Mouse (Mus musculus) erythroblast, embryonic 14.5 days (primary cell): ENCODE measurements around the gene Bcas3. TPM values are rescaled to one million over a fixed set of nuclear protein-coding genes. Genes with fewer than 3 reads are reported as not detected.
"Not testable (repeated sequence)": the region's sequence is repeated elsewhere in the genome, so short reads cannot be mapped to it uniquely, and the experiment has no call there.

ENCODE experiments used
- H3K27me3 ChIP-seq: 2 replicates; pipeline ENCODE4 v1.6.1; 2012; ENCODE audit warnings: inconsistent platforms; ENCODE audit not compliant: control insufficient read depth
- H3K36me3 ChIP-seq: 2 replicates; pipeline ENCODE4 v1.6.1; 2012; ENCODE audit warnings: mild to moderate bottlenecking, inconsistent platforms; ENCODE audit not compliant: control insufficient read depth
- H3K4me1 ChIP-seq: 2 replicates; pipeline ENCODE4 v1.6.1; 2012; ENCODE audit warnings: inconsistent platforms; ENCODE audit not compliant: control insufficient read depth
- H3K4me3 ChIP-seq: replicated peaks from 2 replicates; pipeline ENCODE3; 2012; ENCODE audit warnings: moderate library complexity, mild to moderate bottlenecking, inconsistent platforms
- H3K9me3 ChIP-seq: 2 replicates; pipeline ENCODE4 v1.6.1; 2012; ENCODE audit warnings: low read length, inconsistent platforms, mixed read lengths; ENCODE audit not compliant: control insufficient read depth
- GATA1 ChIP-seq: IDR thresholded peaks from 2 replicates; pipeline ENCODE4 v1.6.1; 2012; ENCODE audit warnings: low read length, inconsistent platforms, mixed read lengths
- TAL1 ChIP-seq: IDR thresholded peaks from 3 replicates; pipeline ENCODE4 v1.6.1; 2012; ENCODE audit warnings: low read length, inconsistent platforms, mixed read lengths
- polyA plus RNA-seq: library from polyadenylated mRNA; stranded (reverse); fragments of >175 nt; gene quantifications from 2 replicates; pipeline ENCODE4 v1.2.3, GENCODE M21; 2012

Bcas3 gene
- polyA plus RNA-seq, 1 experiment: 25.9 TPM

DNA sequence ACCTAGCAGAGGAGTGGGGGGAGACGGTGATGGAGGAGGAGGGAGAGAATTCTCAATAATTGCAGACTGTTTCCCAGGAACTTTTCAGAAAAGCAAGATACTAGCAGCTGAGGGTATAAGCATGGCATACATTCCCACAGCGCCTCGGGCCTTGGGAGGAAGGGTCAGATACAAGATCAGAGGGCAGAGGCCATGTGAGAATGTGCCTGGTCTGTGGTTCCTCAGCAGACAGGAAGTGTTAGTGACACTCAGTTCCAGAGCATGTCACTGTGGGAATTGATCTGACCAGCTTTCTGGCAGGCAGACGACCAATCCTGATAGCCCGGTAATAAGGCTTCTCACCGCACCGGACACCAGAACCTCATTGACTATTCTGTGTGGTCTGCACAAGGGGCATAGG lies 357.2 kb downstream of the Bcas3 start:
- H3K36me3 ChIP-seq: no peaks in the 10 kb centered on the region
- no peaks in the 10 kb centered on the region; the same call in 1 of the 2 replicates for H3K4me1 ChIP-seq
- no peaks in the 10 kb centered on the region for H3K9me3 ChIP-seq
- TF ChIP-seq GATA1 (no peak), TAL1 (no peak)
- no peak overlapping the region for H3K4me3 ChIP-seq
- H3K27me3 ChIP-seq: no peaks in the 10 kb centered on the region; the same call in none of the 2 replicates

- H3K4me1 ChIP-seq: no peaks in the 10 kb centered on the region; the same call in 1 of the 2 replicates
- no peaks in the 10 kb centered on the region for H3K9me3 ChIP-seq
- no peak overlapping the region for H3K4me3 ChIP-seq
- no peaks in the 10 kb centered on the region for H3K36me3 ChIP-seq
- TF ChIP-seq GATA1 (no peak), TAL1 (no peak)
- no peaks in the 10 kb centered on the region; the same call in none of the 2 replicates for H3K27me3 ChIP-seq
These were observed 359.2 kb downstream of the Bcas3 start for GRCm38 (mm10) chr11:85712026-85712804.

GRCm38 (mm10) chr11:85712860-85713813 lies 360.2 kb downstream of the Bcas3 start:
- Histone ChIP-seq H3K4me1 (no peaks in the 10 kb centered on the region; the same call in 1 of the 2 replicates), H3K9me3 (no peaks in the 10 kb centered on the region), H3K36me3 (no peaks in the 10 kb centered on the region), H3K4me3 (no peak overlapping the region), H3K27me3 (no peaks in the 10 kb centered on the region; the same call in none of the 2 replicates)
- TF ChIP-seq TAL1 (no peak), GATA1 (no peak)

DNA sequence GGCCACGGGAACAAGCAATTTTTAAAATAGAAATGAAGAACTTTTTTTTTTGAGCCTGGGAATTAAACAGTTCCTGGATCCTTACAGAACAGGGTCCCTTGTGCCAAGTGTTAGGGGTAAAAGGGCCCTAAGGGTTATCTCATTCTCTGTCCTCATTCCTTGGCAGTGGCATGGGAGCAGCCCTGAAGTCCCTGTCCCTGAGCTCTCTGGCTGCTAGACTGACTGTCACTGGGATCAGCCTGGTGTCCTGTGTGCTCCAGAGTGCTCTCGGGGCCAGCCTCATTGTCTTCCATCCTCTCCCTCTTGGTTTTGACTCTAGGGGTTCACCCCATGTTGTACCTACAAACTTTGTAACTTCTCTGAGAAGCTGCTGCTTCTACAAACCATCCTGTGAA lies 360.8 kb downstream of the Bcas3 start:
- no peak for TF ChIP-seq TAL1
- no peak for TF ChIP-seq GATA1
- no peaks in the 10 kb centered on the region for H3K36me3 ChIP-seq
- no peaks in the 10 kb centered on the region; the same call in none of the 2 replicates for H3K27me3 ChIP-seq
- no peak overlapping the region for H3K4me3 ChIP-seq
- no peaks in the 10 kb centered on the region for H3K9me3 ChIP-seq
- no peaks in the 10 kb centered on the region; the same call in 1 of the 2 replicates for H3K4me1 ChIP-seq

DNA sequence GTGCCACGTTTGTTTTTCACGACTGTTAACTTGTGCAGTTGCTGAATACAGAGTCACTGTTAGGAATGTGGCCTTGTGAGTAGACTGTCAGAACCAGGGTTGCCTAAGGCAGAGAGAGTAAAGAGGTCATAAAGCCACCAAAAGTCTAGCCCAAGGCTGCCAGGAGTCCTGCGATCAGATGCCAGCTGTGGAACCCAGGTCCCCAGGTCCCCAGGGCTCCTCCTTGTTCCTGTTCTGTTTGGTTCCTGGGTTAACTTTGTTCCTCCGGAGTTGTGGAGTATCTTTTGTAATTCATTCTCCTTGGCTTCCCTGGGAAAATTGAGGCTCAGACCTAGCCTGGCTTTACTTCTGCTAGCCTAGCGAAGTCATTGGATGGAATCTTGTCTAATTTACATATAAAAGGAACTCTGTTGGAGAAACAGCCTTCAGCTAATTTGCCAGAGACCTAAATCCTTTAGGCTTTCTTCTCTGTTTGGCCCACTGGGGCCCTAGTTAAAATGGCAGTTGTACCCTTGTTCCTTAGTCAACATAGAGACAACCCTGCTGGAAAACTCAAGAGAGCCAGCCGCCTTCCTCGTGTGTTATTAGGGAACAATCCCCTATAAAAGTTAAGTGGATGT lies 361.5 kb downstream of the Bcas3 start:
- TF ChIP-seq GATA1 (no peak), TAL1 (no peak)

DNA sequence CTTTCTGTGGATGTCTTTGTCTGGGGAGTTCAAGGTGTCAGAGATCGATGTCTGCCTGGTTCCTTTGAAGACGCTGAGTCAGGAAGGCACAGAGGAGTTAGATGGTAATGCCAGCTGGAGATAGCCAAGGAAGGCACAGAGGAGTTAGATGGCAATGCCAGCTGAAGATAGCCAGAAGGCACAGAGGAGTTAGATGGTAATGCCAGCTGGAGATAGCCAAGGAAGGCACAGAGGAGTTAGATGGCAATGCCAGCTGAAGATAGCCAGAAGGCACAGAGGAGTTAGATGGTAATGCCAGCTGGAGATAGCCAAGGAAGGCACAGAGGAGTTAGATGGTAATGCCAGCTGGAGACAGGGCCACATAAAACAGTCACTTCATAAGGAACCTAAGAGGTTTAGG lies 363.8 kb downstream of the Bcas3 start:
- H3K9me3 ChIP-seq, H3K4me1 ChIP-seq, H3K4me3 ChIP-seq, H3K36me3 ChIP-seq, H3K27me3 ChIP-seq: not testable (repeated sequence)

More for the DNA sequence above, 361.5 kb downstream of the Bcas3 start:
- Histone ChIP-seq H3K9me3 (no peaks in the 10 kb centered on the region), H3K4me1 (no peaks in the 10 kb centered on the region; the same call in none of the 2 replicates), H3K36me3 (no peaks in the 10 kb centered on the region), H3K27me3 (no peaks in the 10 kb centered on the region; the same call in none of the 2 replicates), H3K4me3 (no peak overlapping the region)

- Histone ChIP-seq H3K9me3 (no peaks in the 10 kb centered on the region), H3K4me1 (peaks cover 7% of the 10 kb centered on the region), H3K27me3 (no peaks in the 10 kb centered on the region; the same call in 1 of the 2 replicates), H3K4me3 (no peak overlapping the region), H3K36me3 (no peaks in the 10 kb centered on the region)
- no peak for TF ChIP-seq TAL1
- no peak for TF ChIP-seq GATA1
These were observed 366.1 kb downstream of the Bcas3 start for GRCm38 (mm10) chr11:85719091-85719490.

DNA sequence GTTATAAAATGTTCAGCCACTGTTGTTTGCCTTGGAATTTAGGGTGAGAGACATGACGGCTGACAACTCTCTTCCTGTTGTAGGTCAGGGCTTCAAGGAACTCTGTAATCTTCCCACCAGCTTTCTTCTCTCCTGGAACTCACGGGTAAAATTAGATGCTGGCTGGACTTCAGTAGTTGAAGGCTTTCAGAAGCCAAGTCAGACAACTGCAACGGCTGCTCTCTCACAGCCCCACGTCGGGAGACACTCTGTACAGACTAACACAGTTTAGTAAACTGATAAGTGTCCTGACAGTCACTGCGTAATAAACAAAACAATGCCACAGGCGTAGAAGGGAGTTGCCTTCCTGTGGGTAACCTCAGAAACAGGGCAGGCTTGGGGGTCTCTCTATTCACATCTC lies 366.8 kb downstream of the Bcas3 start:
- TF ChIP-seq TAL1: no peak
- TF ChIP-seq GATA1: no peak
- H3K9me3 ChIP-seq: no peaks in the 10 kb centered on the region
- H3K36me3 ChIP-seq: no peaks in the 10 kb centered on the region
- H3K4me1 ChIP-seq: peaks cover 7% of the 10 kb centered on the region
- no peak overlapping the region for H3K4me3 ChIP-seq
- no peaks in the 10 kb centered on the region for H3K27me3 ChIP-seq

- Histone ChIP-seq H3K27me3 (no peaks in the 10 kb centered on the region), H3K9me3 (no peaks in the 10 kb centered on the region), H3K36me3 (no peaks in the 10 kb centered on the region), H3K4me3 (no peak overlapping the region), H3K4me1 (peaks cover 7% of the 10 kb centered on the region)
- TF ChIP-seq TAL1 (no peak), GATA1 (no peak)
These were observed 367.4 kb downstream of the Bcas3 start for GRCm38 (mm10) chr11:85720269-85720773.
